Mouse (Mus musculus) kidney, embryonic 14.5 days (tissue): ENCODE results near the gene Sin3a. TPM values are rescaled to one million over a fixed set of nuclear protein-coding genes. Genes with fewer than 3 reads are reported as not detected.

ENCODE experiments used
- ATAC-seq: fragments of 200-750 bp; cut with Nextera tagmentation; 2 replicates; pipeline ENCODE4 v1.8.0; 2017; ENCODE audit warnings: moderate number of reproducible peaks, mild to moderate bottlenecking, moderate TSS enrichment, moderate library complexity; ENCODE audit not compliant: low FRiP score, low TSS enrichment
- H3K27ac ChIP-seq: fragments of 300-500 bp; sonication (generic); 2 replicates; pipeline ENCODE4 v1.5.1; 2014; ENCODE audit warnings: low read depth, mild to moderate bottlenecking, low read length, moderate library complexity, mixed read lengths
- H3K27me3 ChIP-seq: fragments of 300-500 bp; sonication (generic); 2 replicates; pipeline ENCODE4 v1.6.1; 2014; ENCODE audit warnings: mild to moderate bottlenecking, low read length; ENCODE audit not compliant: control insufficient read depth, insufficient read depth
- H3K36me3 ChIP-seq: fragments of 300-500 bp; sonication (generic); 2 replicates; pipeline ENCODE4 v1.6.1; 2014; ENCODE audit warnings: low read length, mixed read lengths; ENCODE audit not compliant: control insufficient read depth, insufficient read depth
- H3K4me1 ChIP-seq: fragments of 300-500 bp; sonication (generic); 2 replicates; pipeline ENCODE4 v1.6.1; 2014; ENCODE audit warnings: low read length, mixed read lengths; ENCODE audit not compliant: control insufficient read depth, insufficient read depth
- H3K4me2 ChIP-seq: fragments of 300-500 bp; sonication (generic); replicated peaks from 2 replicates; pipeline ENCODE4 v1.6.1; 2014; ENCODE audit warnings: low read depth, mild to moderate bottlenecking, low read length
- H3K4me3 ChIP-seq: fragments of 300-500 bp; sonication (generic); 2 replicates; pipeline ENCODE4 v1.5.1; 2014; ENCODE audit warnings: mild to moderate bottlenecking, low read length
- H3K9ac ChIP-seq: fragments of 300-500 bp; sonication (generic); 2 replicates; pipeline ENCODE4 v1.6.1; 2014; ENCODE audit warnings: low read depth, mild to moderate bottlenecking, low read length, moderate library complexity
- H3K9me3 ChIP-seq: fragments of 300-500 bp; sonication (generic); 2 replicates; pipeline ENCODE4 v1.6.1; 2016; ENCODE audit warnings: low read length; ENCODE audit not compliant: control insufficient read depth
- WGBS: fragments of 180-500 bp; shearing (Covaris S2); extraction: QIAGEN DNeasy Blood & Tissue Kit; methylation state at CpG from one replicate; pipeline ENCODE4 v1.1.7; 2014; 5-methylcytosine and 5-hydroxymethylcytosine counted together
- polyA plus RNA-seq: library from polyadenylated mRNA; unstranded; fragments of >200 nt; fragmentation: Nextera tagmentation; extraction: Ambion mirVana; gene quantifications from 2 replicates; pipeline ENCODE4 v1.2.1, GENCODE M21; 2014

The Sin3a gene
- polyA plus RNA-seq: 28.9 and 53.2 TPM in 2 replicates

DNA sequence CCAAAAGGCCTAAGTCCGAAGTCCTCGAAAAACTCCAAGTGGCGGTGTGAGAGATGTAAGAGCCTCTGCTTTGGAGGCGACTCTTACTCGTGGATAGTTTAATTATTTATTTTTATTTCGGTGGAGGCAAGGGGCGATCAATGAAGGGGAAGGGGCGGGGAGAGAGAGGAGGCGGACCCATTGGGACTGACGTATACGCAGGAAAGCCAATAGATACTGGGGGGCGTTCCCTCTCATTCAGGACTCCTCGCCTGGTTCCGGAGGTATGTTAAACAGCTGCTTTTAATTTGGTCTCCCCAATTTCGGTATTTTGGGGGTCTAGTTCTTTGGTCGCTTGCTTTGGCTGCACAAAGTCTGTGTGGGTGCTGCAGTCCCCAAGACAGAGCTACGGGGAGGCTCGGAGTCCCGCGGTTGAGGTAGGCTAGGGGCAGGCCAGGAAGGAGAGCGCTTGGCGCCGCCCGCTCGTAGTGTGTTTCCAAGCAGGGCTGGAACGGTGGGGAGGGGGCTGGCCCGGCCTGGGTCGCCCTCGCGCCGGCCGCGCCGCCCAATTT lies at the start of gene Sin3a:
Gene Sin3a, plus strand, starts transcription at position 240 of the 551 bp plus-strand sequence.
- WGBS: under 1% methylated on average over 34 of the region's 34 CpGs
- Histone ChIP-seq H3K9ac (peak within 1 kb of the TSS; percentile 81), H3K27ac (peak within 1 kb of the TSS; percentile 99), H3K4me2 (peak within 1 kb of the TSS; percentile 57), H3K27me3 (no peaks in the 10 kb centered on the region), H3K4me1 (peaks cover 8% of the 10 kb centered on the region; the same call in 1 of the 2 replicates), H3K36me3 (no peaks in the 10 kb centered on the region; the same call in 1 of the 2 replicates), H3K9me3 (no peaks in the 10 kb centered on the region), H3K4me3 (peak within 1 kb of the TSS; percentile 81)
- ATAC-seq: no peak

DNA sequence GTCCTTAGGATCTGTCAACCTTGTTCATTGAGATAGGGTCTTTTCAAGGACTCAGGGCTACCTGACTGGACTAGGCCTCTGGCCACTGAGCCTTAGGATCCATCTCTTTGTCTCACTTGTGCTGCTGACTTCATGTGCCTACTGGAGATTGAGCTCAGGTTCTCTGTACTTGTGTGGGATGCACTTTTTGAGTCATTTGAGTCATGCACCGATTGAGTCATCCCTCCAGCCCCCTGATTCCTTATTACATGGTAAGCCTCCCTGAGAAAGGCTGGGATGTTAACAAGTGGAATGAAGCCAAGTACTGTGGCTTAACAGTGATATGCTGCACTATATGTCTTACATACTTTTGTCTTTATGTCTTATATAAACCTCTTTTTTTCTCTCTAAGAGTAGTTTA lies 40.1 kb upstream of the Sin3a start:
- Histone ChIP-seq H3K9me3 (no peaks in the 10 kb centered on the region), H3K4me2 (no peak overlapping the region), H3K4me1 (no peaks in the 10 kb centered on the region), H3K27me3 (no peaks in the 10 kb centered on the region), H3K27ac (no peak overlapping the region), H3K4me3 (no peak overlapping the region), H3K36me3 (peaks cover 39% of the 10 kb centered on the region; the same call in 1 of the 2 replicates), H3K9ac (no peak overlapping the region)
- no peak for ATAC-seq
- 94% methylated on average over 1 of the region's 1 CpGs for WGBS

DNA sequence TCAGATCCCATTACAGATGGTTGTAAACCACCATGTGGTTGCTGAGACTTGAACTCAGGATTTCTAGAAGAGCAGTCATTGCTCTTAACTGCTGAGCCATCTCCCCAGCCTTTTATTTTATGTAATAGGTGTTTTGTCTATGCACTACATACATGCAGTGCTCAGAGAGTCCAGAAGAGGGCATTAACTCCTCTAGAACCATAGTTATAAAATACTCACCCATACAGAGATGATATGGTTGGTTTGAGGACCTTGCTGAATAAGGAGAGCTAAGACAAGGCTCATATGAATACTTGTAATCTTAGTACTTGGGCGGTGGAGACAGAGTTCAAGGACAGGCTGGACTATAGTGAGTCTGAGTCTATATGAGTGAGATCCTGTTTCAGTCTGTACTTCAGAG lies 15.6 kb upstream of the Sin3a start:
- no peak overlapping the region for H3K4me2 ChIP-seq
- H3K27ac ChIP-seq: no peak overlapping the region
- peaks cover 42% of the 10 kb centered on the region for H3K36me3 ChIP-seq
- H3K27me3 ChIP-seq: no peaks in the 10 kb centered on the region
- H3K9ac ChIP-seq: no peak overlapping the region
- H3K4me3 ChIP-seq: no peak overlapping the region
- no peaks in the 10 kb centered on the region for H3K4me1 ChIP-seq
- no peak for ATAC-seq
- no peaks in the 10 kb centered on the region for H3K9me3 ChIP-seq
- WGBS: 75% methylated on average over 1 of the region's 1 CpGs

DNA sequence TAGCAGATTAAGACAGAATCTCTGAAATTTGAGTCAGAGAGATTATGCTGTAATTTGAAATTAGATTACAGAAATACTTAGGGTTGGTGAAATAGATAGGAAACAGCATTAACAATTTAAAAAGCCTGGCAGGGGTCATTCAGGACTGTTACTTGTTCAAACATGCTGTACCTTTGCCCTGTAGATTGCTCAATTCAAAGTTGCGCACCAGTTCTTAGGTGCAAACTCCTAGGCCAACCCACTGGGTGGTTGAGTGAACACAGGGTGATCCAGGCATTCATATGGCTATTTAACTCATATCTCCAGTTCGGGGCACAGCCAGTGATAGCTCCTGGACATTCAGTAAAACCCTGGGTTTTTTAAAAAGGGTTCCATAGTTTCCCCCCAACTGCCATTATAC lies 7.7 kb upstream of the Sin3a start:
- Histone ChIP-seq H3K36me3 (peaks cover 38% of the 10 kb centered on the region), H3K9me3 (no peaks in the 10 kb centered on the region), H3K9ac (no peak overlapping the region), H3K27me3 (no peaks in the 10 kb centered on the region), H3K4me2 (no peak overlapping the region), H3K4me1 (no peaks in the 10 kb centered on the region), H3K27ac (no peak overlapping the region), H3K4me3 (no peak overlapping the region)
- WGBS: 91% methylated on average over 2 of the region's 2 CpGs
- ATAC-seq: no peak

DNA sequence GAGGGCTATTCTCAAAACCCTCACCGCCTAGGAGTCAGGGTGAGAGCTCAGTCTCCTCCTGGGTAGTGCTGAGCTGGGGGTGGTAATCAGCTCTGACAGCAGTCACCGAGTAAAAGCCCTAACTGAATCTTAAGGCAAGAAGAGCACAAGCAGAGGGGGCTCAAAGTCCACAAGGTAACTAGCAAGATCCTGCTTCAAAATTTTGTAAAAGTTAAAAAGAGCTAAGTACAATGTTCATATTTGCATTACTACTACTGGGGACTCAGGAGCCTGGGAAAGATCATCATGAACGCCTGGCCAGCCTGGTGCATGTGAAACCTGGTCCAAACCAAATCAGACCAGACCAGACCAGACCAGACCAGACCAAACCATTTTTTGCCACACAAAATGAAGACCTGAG lies 3.6 kb upstream of the Sin3a start:
- Histone ChIP-seq H3K9me3 (no peaks in the 10 kb centered on the region), H3K4me2 (no peak overlapping the region), H3K36me3 (peaks cover 11% of the 10 kb centered on the region; the same call in 1 of the 2 replicates), H3K4me3 (no peak overlapping the region), H3K9ac (no peak overlapping the region), H3K4me1 (peaks cover 5% of the 10 kb centered on the region; the same call in 1 of the 2 replicates), H3K27ac (no peak overlapping the region), H3K27me3 (no peaks in the 10 kb centered on the region)
- no peak for ATAC-seq
- 73% methylated on average over 3 of the region's 3 CpGs for WGBS

DNA sequence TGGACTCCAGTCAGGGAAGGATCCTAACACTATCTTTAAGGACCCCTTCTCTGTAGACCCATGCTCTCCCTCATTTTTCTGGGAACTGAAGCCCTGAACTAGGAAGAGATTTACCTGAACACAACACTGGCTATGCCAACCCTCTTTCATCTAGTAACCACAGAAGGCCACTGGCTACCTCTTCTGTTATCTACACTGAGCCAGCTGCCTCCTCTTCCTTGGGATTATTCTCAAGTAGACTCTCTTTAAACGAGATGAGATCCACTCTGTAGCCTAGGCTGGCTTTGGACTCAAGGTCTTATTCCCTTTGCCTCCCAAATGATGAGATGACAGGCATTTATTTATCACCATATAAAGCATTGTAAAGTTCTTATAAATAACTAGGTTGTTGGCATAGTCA lies 1.6 kb upstream of the Sin3a start:
- H3K4me1 ChIP-seq: peaks cover 8% of the 10 kb centered on the region; the same call in 1 of the 2 replicates
- no peak overlapping the region for H3K4me2 ChIP-seq
- 61% methylated on average over 1 of the region's 1 CpGs for WGBS
- H3K4me3 ChIP-seq: no peak overlapping the region
- ATAC-seq: no peak
- peaks cover 7% of the 10 kb centered on the region; the same call in 1 of the 2 replicates for H3K36me3 ChIP-seq
- no peaks in the 10 kb centered on the region for H3K27me3 ChIP-seq
- H3K9me3 ChIP-seq: no peaks in the 10 kb centered on the region
- H3K9ac ChIP-seq: no peak overlapping the region
- no peak overlapping the region for H3K27ac ChIP-seq

DNA sequence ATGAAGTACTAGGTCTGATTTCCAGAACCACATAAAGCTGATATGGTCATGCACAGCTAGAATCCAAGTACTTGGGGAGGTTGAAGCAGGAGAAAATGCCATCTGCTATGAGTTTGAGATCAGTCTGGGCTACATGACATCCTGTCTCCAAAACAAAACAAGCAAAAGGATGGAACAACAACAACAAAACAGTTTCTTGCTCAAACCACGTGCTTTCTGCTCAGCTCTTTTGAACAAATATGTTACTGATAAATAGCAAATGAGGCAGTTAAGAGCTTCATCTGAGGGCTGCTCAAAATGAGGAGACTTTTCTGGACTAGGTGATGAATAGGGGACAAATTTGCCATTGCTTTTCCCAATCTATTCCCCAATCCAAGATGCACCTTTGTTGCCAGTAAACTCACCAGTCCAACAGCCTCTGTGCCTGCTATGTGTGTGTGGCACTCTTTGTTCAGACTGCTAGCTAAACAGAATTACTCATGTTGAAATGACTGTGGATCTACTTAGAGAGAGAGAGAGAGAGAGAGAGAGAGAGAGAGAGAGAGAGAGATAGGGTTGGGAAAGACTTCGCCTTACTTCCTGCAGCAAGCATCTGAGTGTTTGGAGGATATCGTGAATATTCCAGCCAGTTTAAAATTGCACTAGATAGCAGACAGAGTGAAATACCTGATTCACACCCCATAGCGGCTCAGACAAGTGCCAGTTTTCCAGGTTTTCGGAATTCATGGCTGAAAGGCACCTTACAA lies 867 bp upstream of the Sin3a start:
- Histone ChIP-seq H3K9ac (peak overlapping the region; percentile 81), H3K27ac (no peak overlapping the region; the same call in 1 of the 2 replicates), H3K9me3 (no peaks in the 10 kb centered on the region), H3K4me3 (peak overlapping the region; percentile 81), H3K36me3 (no peaks in the 10 kb centered on the region; the same call in 1 of the 2 replicates), H3K4me1 (peaks cover 8% of the 10 kb centered on the region; the same call in 1 of the 2 replicates), H3K4me2 (peak overlapping the region; percentile 57), H3K27me3 (no peaks in the 10 kb centered on the region)
- 11% methylated on average over 5 of the region's 5 CpGs for WGBS
- no peak for ATAC-seq

DNA sequence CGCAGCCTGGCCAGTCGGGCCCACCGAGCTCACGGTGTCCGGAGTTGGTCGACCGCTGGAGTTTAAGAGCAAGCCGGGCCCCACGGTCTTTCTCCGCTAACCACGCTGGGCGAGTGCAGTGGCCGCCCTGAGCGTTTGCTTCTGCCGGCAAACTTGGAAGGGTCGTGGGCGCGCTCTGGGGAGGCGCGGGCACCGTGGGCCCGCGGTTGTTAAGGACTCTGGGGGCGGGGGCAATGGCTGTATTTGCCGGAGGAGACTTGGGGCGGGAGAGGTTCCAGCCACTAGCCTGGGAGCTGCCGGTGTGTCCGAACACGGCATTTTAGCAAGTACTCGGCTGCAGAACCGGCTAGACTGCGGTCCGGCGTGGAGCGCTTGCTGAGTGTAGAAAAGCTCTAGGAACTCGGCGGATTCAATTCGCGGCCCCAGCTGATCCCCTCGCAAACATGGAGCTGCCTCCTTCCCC lies 717 bp downstream of the Sin3a start:
- no peaks in the 10 kb centered on the region for H3K27me3 ChIP-seq
- 0% methylated on average over 40 of the region's 40 CpGs for WGBS
- H3K9ac ChIP-seq: peak overlapping the region; percentile 81
- peak overlapping the region; percentile 81 for H3K4me3 ChIP-seq
- H3K4me2 ChIP-seq: peak overlapping the region; percentile 57
- peak overlapping the region; percentile 99 for H3K27ac ChIP-seq
- no peaks in the 10 kb centered on the region for H3K36me3 ChIP-seq
- H3K9me3 ChIP-seq: no peaks in the 10 kb centered on the region
- H3K4me1 ChIP-seq: peaks cover 8% of the 10 kb centered on the region; the same call in 1 of the 2 replicates
- ATAC-seq: no peak
